Mouse (Mus musculus) right cerebral cortex, postnatal 14 days (tissue): ENCODE measurements around the gene Homer2.

Source experiments
- DNase-seq: peaks from one replicate; pipeline ENCODE4 v3.0.0; 2022

Homer2 gene

GRCm38 (mm10) chr7:81557252-81557984, 149.9 kb downstream of the Homer2 start:
- no peak for DNase-seq

- no peak for DNase-seq
Observed at GRCm38 (mm10) chr7:81556839-81557238, 150.5 kb downstream of the Homer2 start.

- peak; percentile 29 for DNase-seq
Observed at GRCm38 (mm10) chr7:81554369-81554768, 153.0 kb downstream of the Homer2 start.

DNA sequence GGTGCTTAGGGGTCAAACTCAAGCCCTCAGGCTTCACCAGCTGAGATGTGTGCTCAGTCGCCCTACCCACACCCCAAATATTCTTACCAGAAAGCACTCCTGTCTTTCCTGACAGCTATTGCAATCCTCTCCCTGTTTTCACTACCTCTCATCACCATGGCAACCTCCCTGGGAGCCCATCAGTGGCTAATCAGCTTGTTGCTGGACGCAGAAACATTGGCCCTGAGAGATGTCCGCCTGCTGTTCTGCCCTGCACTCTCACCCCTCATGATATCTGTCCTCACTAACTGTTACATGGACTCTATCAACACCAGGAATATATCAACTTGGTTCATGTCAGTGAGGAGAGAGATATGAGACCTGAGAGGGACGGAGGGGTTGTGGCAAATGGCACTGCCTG, 153.7 kb downstream of the Homer2 start:
- no peak for DNase-seq
